Mouse (Mus musculus) heart, adult 9 months (tissue): ENCODE measurements around the gene Slc6a3.
A peak's percentile ranks its signal among the peaks of the same experiment; 100 is the strongest.

Experiments
- DNase-seq, 2 experiments: peaks; one replicate each; pipeline ENCODE4 v3.0.0; 2022; ENCODE audit warnings: low spot score in 2 of 2

The Slc6a3 gene

GRCm38 (mm10) chr13:73591488-73591887 is 54.9 kb downstream of the Slc6a3 start:
- DNase-seq: no peak

- DNase-seq: no peak
Measured at GRCm38 (mm10) chr13:73592546-73592945, 56.0 kb downstream of the Slc6a3 start.

DNA sequence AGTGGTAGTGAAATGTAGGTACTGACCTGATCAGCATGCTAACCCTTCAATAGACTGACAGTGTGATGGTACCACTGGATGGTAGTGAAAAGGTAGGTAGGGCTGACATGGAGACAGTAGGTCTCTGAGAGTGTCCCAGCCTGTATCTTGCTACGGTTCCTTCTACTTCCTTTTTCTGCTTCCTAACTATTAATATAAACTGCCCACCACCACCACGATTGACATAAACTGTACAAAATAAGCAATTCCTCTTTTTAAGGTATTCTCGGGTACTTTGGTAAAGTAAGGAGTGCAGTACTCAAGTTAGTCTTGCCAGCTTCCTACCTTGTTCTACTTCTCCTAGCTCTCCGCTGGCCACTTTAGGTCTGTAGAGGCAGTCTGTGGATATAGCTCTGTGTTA is 59.7 kb downstream of the Slc6a3 start:
- DNase-seq: no peak

- no peak for DNase-seq
Measured at GRCm38 (mm10) chr13:73600217-73600616, 63.7 kb downstream of the Slc6a3 start.

DNA sequence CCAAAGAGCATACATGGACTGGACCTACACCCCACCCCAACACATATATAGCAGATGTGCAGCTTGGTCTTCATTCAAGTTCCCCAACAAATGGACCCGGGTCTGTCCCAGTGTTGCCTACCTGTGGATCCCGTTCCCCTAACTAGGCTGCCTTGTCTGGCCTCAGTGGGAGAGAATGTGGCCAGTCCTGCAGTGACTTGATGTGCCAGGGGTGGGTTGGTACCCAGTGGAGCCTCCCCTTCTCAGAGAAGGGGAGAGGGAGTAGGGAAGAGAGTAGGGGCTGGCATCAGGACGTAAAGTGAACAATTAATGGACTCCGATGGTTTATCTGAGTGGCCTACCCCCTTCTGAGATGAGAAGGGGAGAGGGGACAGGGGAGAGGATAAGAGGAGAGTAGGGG is 66.5 kb downstream of the Slc6a3 start:
- no peak for DNase-seq

- peak; percentile 95 to 96 for DNase-seq
Measured at GRCm38 (mm10) chr13:73603522-73604155, 67.1 kb downstream of the Slc6a3 start, which contains the start of gene Clptm1l. Gene Clptm1l, plus strand, starts transcription at chr13:73604006.

DNA sequence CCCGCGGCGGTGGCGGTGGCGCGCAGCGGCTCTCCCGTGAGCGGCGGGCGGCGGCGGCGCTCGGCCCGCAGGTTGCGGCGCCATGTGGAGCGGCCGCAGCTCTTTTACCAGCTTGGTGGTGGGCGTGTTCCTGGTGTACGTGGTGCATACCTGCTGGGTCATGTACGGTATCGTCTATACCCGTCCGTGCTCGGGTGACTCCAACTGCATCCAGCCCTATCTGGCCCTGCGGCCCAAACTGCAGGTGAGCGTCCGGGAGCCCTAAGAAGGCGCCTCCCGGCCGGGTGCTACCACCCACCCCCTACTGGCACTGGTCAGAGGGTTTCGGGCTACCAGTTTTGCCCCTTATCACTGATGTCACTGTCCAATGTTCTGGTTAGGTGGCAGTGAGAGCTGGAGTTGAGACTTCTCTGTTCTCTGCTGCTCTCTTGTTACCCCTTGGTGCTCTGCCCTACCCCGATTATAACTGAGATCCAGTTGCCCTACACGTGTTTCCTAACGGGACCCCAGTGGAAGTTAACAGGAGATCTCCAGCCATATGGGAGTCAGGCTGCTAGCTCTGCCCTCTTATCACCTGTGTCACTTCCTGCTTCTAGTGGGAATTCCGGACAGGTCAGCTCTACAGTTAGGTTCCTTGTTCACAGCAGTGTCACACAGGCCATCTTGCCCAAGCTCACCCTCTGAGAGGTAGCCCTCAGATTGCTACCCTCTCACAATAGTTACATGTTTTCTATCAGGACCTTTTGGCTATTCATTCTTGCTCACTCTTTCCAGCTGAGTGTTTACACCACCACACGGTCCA is 67.8 kb downstream of the Slc6a3 start:
- no peak for DNase-seq

- DNase-seq: peak; percentile 19 to 37
Measured at GRCm38 (mm10) chr13:73618406-73618805, 81.9 kb downstream of the Slc6a3 start.

- DNase-seq: no peak
Measured at GRCm38 (mm10) chr13:73620637-73621036, 84.1 kb downstream of the Slc6a3 start.

- no peak for DNase-seq
Measured at GRCm38 (mm10) chr13:73626410-73626744, 89.8 kb downstream of the Slc6a3 start.

- peak in 1 of 2 experiments; percentile 12 for DNase-seq
Measured at GRCm38 (mm10) chr13:73626745-73627549, 90.4 kb downstream of the Slc6a3 start, which contains the start of gene Tert. Gene Tert, plus strand, starts transcription at chr13:73626911.
